ENCODE assay signal across 15 mouse cellular contexts in the genomic region with DNA sequence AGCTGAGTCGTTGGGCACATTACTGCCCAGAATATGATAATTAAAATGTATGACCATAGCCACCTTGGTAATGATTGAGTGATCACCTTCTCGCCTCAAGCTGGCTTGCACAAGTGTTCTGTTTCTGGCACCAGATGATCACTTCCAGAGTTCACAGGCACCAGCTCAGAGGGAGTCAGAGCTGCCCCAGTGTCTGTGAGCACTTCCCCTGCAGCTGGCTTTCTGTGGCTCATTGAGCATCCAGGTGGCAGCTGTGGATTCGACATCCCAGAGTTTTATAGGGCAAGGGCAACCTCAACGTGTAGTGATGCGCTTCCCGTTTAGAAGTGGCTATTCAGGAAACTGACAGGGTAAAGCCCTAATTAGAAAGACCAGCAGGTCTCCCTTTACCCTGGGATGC.
DNase-seq lines count a peak whose midpoint lies in the region; ATAC-seq and TF ChIP-seq lines count a peak whose summit lies in the region.
"Had no signal": no experiment of that assay in that cellular context is flagged by ENCODE, and none has a peak within 500 bp of the region (broad histone marks: within the 10 kb centered on the region; RNA-seq: fewer than 3 reads in every experiment).

No protein-coding gene starts in this region.

- no peaks in the 10 kb centered on the region for H3K4me1 ChIP-seq in liver, postnatal 0 days (ENCODE audit: insufficient read depth)
- no peaks in the 10 kb centered on the region for H3K4me1 ChIP-seq in liver, embryonic 12.5 days
- no peaks in the 10 kb centered on the region; the same call in 1 of the 2 replicates for H3K4me1 ChIP-seq in bone marrow, adult 2 months (ENCODE audit: control insufficient read depth, insufficient read depth, low read length)
- H3K4me1 ChIP-seq in neural tube, embryonic 14.5 days (ENCODE audit: control insufficient read depth, insufficient read depth, low read length): no peaks in the 10 kb centered on the region
- no peaks in the 10 kb centered on the region for H3K4me1 ChIP-seq in intestine, embryonic 15.5 days (replicated peaks)
- H3K4me1 ChIP-seq: embryonic facial prominence, embryonic 13.5 days; midbrain, embryonic 12.5 days had no signal

- no peak overlapping the region for H3K4me2 ChIP-seq in liver, postnatal 0 days (ENCODE audit: low read depth, low read length)
- H3K4me2 ChIP-seq in liver, embryonic 12.5 days: no peak overlapping the region
- H3K4me2 ChIP-seq in neural tube, embryonic 14.5 days (ENCODE audit: low read depth, low read length): no peak overlapping the region
- no peak overlapping the region for H3K4me2 ChIP-seq in intestine, embryonic 15.5 days (replicated peaks)
- H3K4me2 ChIP-seq: embryonic facial prominence, embryonic 13.5 days; midbrain, embryonic 12.5 days had no signal

- no peak overlapping the region for H3K4me3 ChIP-seq in liver, postnatal 0 days (ENCODE audit: low read depth, low read length)
- no peak overlapping the region for H3K4me3 ChIP-seq in liver, embryonic 12.5 days
- no peak overlapping the region for H3K4me3 ChIP-seq in bone marrow, adult 2 months (replicated peaks; ENCODE audit: control insufficient read depth, low read depth, low read length)
- H3K4me3 ChIP-seq in neural tube, embryonic 14.5 days (ENCODE audit: low read depth, low read length): no peak overlapping the region
- no peak overlapping the region for H3K4me3 ChIP-seq in intestine, embryonic 15.5 days (replicated peaks)
- H3K4me3 ChIP-seq: embryonic facial prominence, embryonic 13.5 days; midbrain, embryonic 12.5 days had no signal

- no peak for TF ChIP-seq CTCF in liver, postnatal 0 days (IDR thresholded peaks at IDR 0.05; ENCODE audit: low read depth)
- TF ChIP-seq CTCF in bone marrow, adult 2 months (IDR thresholded peaks at IDR 0.05; ENCODE audit: control insufficient read depth, insufficient read depth, low read length): no peak

- no peaks in the 10 kb centered on the region for H3K27me3 ChIP-seq in liver, postnatal 0 days (ENCODE audit: insufficient read depth, low read length)
- H3K27me3 ChIP-seq in liver, embryonic 12.5 days (replicated peaks): no peaks in the 10 kb centered on the region
- H3K27me3 ChIP-seq in neural tube, embryonic 14.5 days (ENCODE audit: control insufficient read depth, insufficient read depth, low read length): no peaks in the 10 kb centered on the region
- no peaks in the 10 kb centered on the region for H3K27me3 ChIP-seq in intestine, embryonic 15.5 days (replicated peaks)
- H3K27me3 ChIP-seq: embryonic facial prominence, embryonic 13.5 days; midbrain, embryonic 12.5 days had no signal

- 51% methylated on average over 6 of the region's 6 CpGs for WGBS in liver, postnatal 0 days (ENCODE audit: insufficient replicate concordance)
- WGBS in liver, embryonic 12.5 days (ENCODE audit: insufficient replicate concordance): 49% methylated on average over 6 of the region's 6 CpGs
- WGBS in bone marrow, adult 2 months: 43% methylated on average over 6 of the region's 6 CpGs
- 20% methylated on average over 6 of the region's 6 CpGs for WGBS in neural tube, embryonic 14.5 days
- 57% methylated on average over 6 of the region's 6 CpGs for WGBS in intestine, embryonic 15.5 days

- TF ChIP-seq POLR2A in bone marrow, adult 2 months (IDR thresholded peaks at IDR 0.05; ENCODE audit: borderline replicate concordance, control insufficient read depth, low read depth, low read length): no peak

- H3K9me3 ChIP-seq in liver, postnatal 0 days (ENCODE audit: low read length): no peaks in the 10 kb centered on the region
- no peaks in the 10 kb centered on the region for H3K9me3 ChIP-seq in liver, embryonic 12.5 days (replicated peaks)
- no peaks in the 10 kb centered on the region for H3K9me3 ChIP-seq in neural tube, embryonic 14.5 days (ENCODE audit: control insufficient read depth, low read length)
- no peaks in the 10 kb centered on the region for H3K9me3 ChIP-seq in intestine, embryonic 15.5 days
- H3K9me3 ChIP-seq: embryonic facial prominence, embryonic 13.5 days; midbrain, embryonic 12.5 days had no signal

- no peak overlapping the region for H3K27ac ChIP-seq in liver, postnatal 0 days (ENCODE audit: low read depth)
- no peak overlapping the region for H3K27ac ChIP-seq in liver, embryonic 12.5 days
- peak overlapping the region; percentile 34; the same call in 1 of the 2 replicates for H3K27ac ChIP-seq in bone marrow, adult 2 months (ENCODE audit: control insufficient read depth, insufficient read depth, low read depth, low read length, poor library complexity)
- no peak overlapping the region for H3K27ac ChIP-seq in neural tube, embryonic 14.5 days (ENCODE audit: low read depth, low read length)
- no peak overlapping the region for H3K27ac ChIP-seq in intestine, embryonic 15.5 days
- H3K27ac ChIP-seq: embryonic facial prominence, embryonic 13.5 days; midbrain, embryonic 12.5 days had no signal

- no peak overlapping the region for H3K9ac ChIP-seq in liver, postnatal 0 days (replicated peaks)
- no peak overlapping the region for H3K9ac ChIP-seq in liver, embryonic 12.5 days
- no peak overlapping the region for H3K9ac ChIP-seq in neural tube, embryonic 14.5 days (replicated peaks; ENCODE audit: low read depth, low read length)
- no peak overlapping the region for H3K9ac ChIP-seq in intestine, embryonic 15.5 days
- H3K9ac ChIP-seq: embryonic facial prominence, embryonic 13.5 days; midbrain, embryonic 12.5 days had no signal

- peak; percentile 38 for ATAC-seq in liver, postnatal 0 days
- ATAC-seq in liver, embryonic 12.5 days: no peak
- ATAC-seq in neural tube, embryonic 14.5 days (ENCODE audit: low read depth): peak; percentile 44; the same call in 1 of the 2 replicates
- ATAC-seq in frontal cortex, adult (ENCODE audit: low TSS enrichment): no peak
- no peak for ATAC-seq in intestine, embryonic 15.5 days
- ATAC-seq: lung, postnatal 0 days had no signal

- no peaks in the 10 kb centered on the region for H3K36me3 ChIP-seq in liver, postnatal 0 days (replicated peaks; ENCODE audit: insufficient read depth, low read length)
- no peaks in the 10 kb centered on the region for H3K36me3 ChIP-seq in liver, embryonic 12.5 days
- H3K36me3 ChIP-seq in neural tube, embryonic 14.5 days (ENCODE audit: control insufficient read depth, insufficient read depth, low read length): no peaks in the 10 kb centered on the region
- no peaks in the 10 kb centered on the region for H3K36me3 ChIP-seq in intestine, embryonic 15.5 days
- H3K36me3 ChIP-seq: embryonic facial prominence, embryonic 13.5 days; midbrain, embryonic 12.5 days had no signal

- peak; percentile 4 for DNase-seq in embryo, embryonic 10.5 days (ENCODE audit: low spot score)
- no peak for DNase-seq in embryo, embryonic 9.5 days (ENCODE audit: extremely low spot score)
- DNase-seq in liver, postnatal 0 days: peak; percentile 21
- DNase-seq: adrenal gland, adult 8-10 months; cerebellum, postnatal 10 days; heart, adult 18-20 months; right cerebral cortex, postnatal 4 days had no signal

- TF ChIP-seq EP300 in liver, postnatal 0 days (IDR thresholded peaks at IDR 0.05; ENCODE audit: low read depth): no peak

Comparison
In these comparisons a context has a peak if more than half of its experiments do, and no peak if none do; other contexts are left out.
1. ATAC-seq: peak in liver, postnatal 0 days (single experiment) and neural tube, embryonic 14.5 days (single experiment); none in liver, embryonic 12.5 days (single experiment), frontal cortex, adult (single experiment) and intestine, embryonic 15.5 days (single experiment).